Mouse (Mus musculus) liver, postnatal 0 days (tissue): ENCODE results near the gene Dnttip2. TPM values are rescaled to one million over a fixed set of nuclear protein-coding genes. Genes with fewer than 3 reads are reported as not detected.

Experiments
- ATAC-seq: fragments of 200-750 bp; cut with Nextera tagmentation; 2 replicates; pipeline ENCODE4 v1.8.0; 2017; ENCODE audit warnings: mild to moderate bottlenecking, moderate library complexity
- DNase-seq: peaks from one replicate; pipeline ENCODE4 v3.0.0-alpha.2; 2016
- H3K27ac ChIP-seq: fragments of 300-500 bp; sonication (generic); 2 replicates; pipeline ENCODE4 v1.5.1; 2014; ENCODE audit warnings: antibody characterized with exemption, moderate library complexity, mild to moderate bottlenecking, low read depth
- H3K27me3 ChIP-seq: fragments of 300-500 bp; sonication (generic); 2 replicates; pipeline ENCODE4 v1.6.1; 2014; ENCODE audit warnings: low read length, control low read depth, mixed read lengths; ENCODE audit not compliant: insufficient read depth
- H3K36me3 ChIP-seq: fragments of 300-500 bp; sonication (generic); replicated peaks from 2 replicates; pipeline ENCODE4 v1.6.1; 2014; ENCODE audit warnings: mild to moderate bottlenecking, control low read depth, low read length, moderate library complexity, mixed read lengths; ENCODE audit not compliant: insufficient read depth
- H3K4me1 ChIP-seq: fragments of 300-500 bp; sonication (generic); 2 replicates; pipeline ENCODE4 v1.6.1; 2014; ENCODE audit warnings: antibody characterized with exemption, mild to moderate bottlenecking, control low read depth; ENCODE audit not compliant: insufficient read depth
- H3K4me2 ChIP-seq: fragments of 300-500 bp; sonication (generic); 2 replicates; pipeline ENCODE4 v1.6.1; 2014; ENCODE audit warnings: low read depth, mild to moderate bottlenecking, low read length, moderate library complexity, mixed read lengths
- H3K4me3 ChIP-seq: fragments of 300-500 bp; sonication (generic); 2 replicates; pipeline ENCODE4 v1.5.1; 2014; ENCODE audit warnings: low read depth, low read length
- H3K9ac ChIP-seq: fragments of 300-500 bp; sonication (generic); replicated peaks from 2 replicates; pipeline ENCODE4 v1.6.1; 2014; ENCODE audit warnings: mild to moderate bottlenecking, moderate library complexity
- H3K9me3 ChIP-seq: fragments of 300-500 bp; sonication (generic); 2 replicates; pipeline ENCODE4 v1.6.1; 2016; ENCODE audit warnings: mild to moderate bottlenecking, control low read depth, low read length, mixed read lengths
- CTCF ChIP-seq: sonication (generic); IDR thresholded peaks from 2 replicates; pipeline ENCODE4 v1.5.1; 2016; ENCODE audit warnings: antibody characterized with exemption, low read depth
- EP300 ChIP-seq: IDR thresholded peaks from 2 replicates; pipeline ENCODE4 v1.6.1; 2016; ENCODE audit warnings: antibody characterized with exemption, low read depth, mild to moderate bottlenecking
- WGBS: fragments of 180-500 bp; shearing (Covaris S2); extraction: QIAGEN DNeasy Blood & Tissue Kit; methylation state at CpG from one replicate; pipeline ENCODE4 v1.1.7; 2014; ENCODE audit not compliant: insufficient replicate concordance; 5-methylcytosine and 5-hydroxymethylcytosine counted together
- polyA plus RNA-seq: library from polyadenylated mRNA; unstranded; fragments of >200 nt; fragmentation: Nextera tagmentation; extraction: Ambion mirVana; gene quantifications from 2 replicates; pipeline ENCODE4 v1.2.1, GENCODE M21; 2015

Gene Dnttip2
- polyA plus RNA-seq, 1 experiment from 2014 or later: 25.3 TPM

GRCm38 (mm10) chr3:122293223-122293953 lies 19.2 kb downstream of the Dnttip2 start:
- Histone ChIP-seq H3K9ac (peak overlapping the region; percentile 80), H3K4me3 (peak overlapping the region; percentile 92), H3K9me3 (no peaks in the 10 kb centered on the region), H3K4me2 (peak overlapping the region; percentile 100), H3K4me1 (peaks cover 18% of the 10 kb centered on the region), H3K36me3 (no peaks in the 10 kb centered on the region), H3K27me3 (no peaks in the 10 kb centered on the region), H3K27ac (peak overlapping the region; percentile 88)
- WGBS: under 1% methylated on average over 77 of the region's 105 CpGs
- TF ChIP-seq EP300: no peak
- DNase-seq: no peak
- peak; percentile 90 for ATAC-seq

DNA sequence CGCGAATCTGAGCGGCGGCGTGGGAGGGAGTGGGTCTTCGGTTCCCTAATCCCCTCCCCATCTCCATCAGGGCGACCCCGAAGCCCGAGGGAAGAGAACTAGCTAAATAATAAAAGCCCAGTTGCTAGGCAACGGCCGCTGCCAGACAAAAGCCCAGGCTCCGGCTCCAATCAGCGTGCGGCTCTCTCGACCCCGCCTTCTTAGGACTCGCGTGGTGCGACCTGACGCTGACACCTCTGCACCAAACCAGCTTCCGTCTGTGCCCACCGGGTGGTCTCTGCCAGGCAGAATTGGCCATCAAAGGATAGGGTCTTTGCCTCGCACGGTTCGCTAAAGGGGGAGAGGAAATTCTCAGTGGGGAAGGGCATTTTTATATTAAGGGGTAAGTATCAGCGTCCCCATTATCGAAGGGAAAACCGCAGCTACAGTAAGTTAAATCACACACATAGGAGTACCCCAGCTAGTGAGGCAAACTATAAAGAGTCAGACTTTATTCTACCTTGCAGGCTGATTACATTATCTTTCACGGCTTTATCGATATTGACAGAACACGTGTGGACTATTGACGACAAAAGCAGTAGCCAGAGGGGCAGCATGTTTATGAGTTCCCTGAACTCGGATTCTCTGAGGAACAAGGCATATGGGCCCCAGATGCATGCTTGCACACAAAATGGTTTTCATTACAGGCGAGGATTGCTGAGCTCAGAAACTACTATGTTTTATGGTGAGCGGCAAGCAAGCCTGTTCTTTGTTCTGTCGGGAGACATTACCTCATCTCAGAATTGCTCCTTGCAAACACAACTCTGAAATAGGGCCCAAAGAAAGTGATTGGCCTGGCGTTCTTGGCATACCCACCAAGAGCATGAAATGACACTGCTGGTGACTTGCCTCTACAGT lies 20.0 kb downstream of the Dnttip2 start, which contains the start of gene Bcar3:
Bcar3 (plus strand) TSS at position 183 of the 897 bp plus-strand sequence.
- peak within 1 kb of the TSS; percentile 80 for H3K9ac ChIP-seq
- peak; percentile 87 for DNase-seq
- H3K9me3 ChIP-seq: no peaks in the 10 kb centered on the region
- no peaks in the 10 kb centered on the region for H3K36me3 ChIP-seq
- 12% methylated on average over 35 of the region's 37 CpGs for WGBS
- peaks cover 18% of the 10 kb centered on the region for H3K4me1 ChIP-seq
- H3K27ac ChIP-seq: peak within 1 kb of the TSS; percentile 88
- no peaks in the 10 kb centered on the region for H3K27me3 ChIP-seq
- H3K4me2 ChIP-seq: peak within 1 kb of the TSS; percentile 100
- ATAC-seq: peak; percentile 38; the same call in 1 of the 2 replicates
- TF ChIP-seq CTCF (no peak), EP300 (no peak)
- peak within 1 kb of the TSS; percentile 92 for H3K4me3 ChIP-seq

- 6% methylated on average over 5 of the region's 5 CpGs for WGBS
- H3K4me3 ChIP-seq: no peak overlapping the region
- DNase-seq (peak; percentile 73), ATAC-seq (0 out of 2 replicates have a peak, but pooled peaks have one; percentile 7)
- H3K27ac ChIP-seq: no peak overlapping the region
- H3K9ac ChIP-seq: no peak overlapping the region
- peaks cover 18% of the 10 kb centered on the region for H3K4me1 ChIP-seq
- TF ChIP-seq EP300: no peak
- TF ChIP-seq CTCF: peak; percentile 90
- H3K4me2 ChIP-seq: no peak overlapping the region
- H3K9me3 ChIP-seq: no peaks in the 10 kb centered on the region
- no peaks in the 10 kb centered on the region for H3K27me3 ChIP-seq
- H3K36me3 ChIP-seq: no peaks in the 10 kb centered on the region
Observed at GRCm38 (mm10) chr3:122295511-122295910, 21.3 kb downstream of the Dnttip2 start.

GRCm38 (mm10) chr3:122296979-122297378 lies 22.8 kb downstream of the Dnttip2 start:
- Histone ChIP-seq H3K9ac (no peak overlapping the region), H3K27me3 (no peaks in the 10 kb centered on the region), H3K9me3 (no peaks in the 10 kb centered on the region), H3K36me3 (no peaks in the 10 kb centered on the region), H3K27ac (no peak overlapping the region), H3K4me3 (no peak overlapping the region), H3K4me1 (peaks cover 12% of the 10 kb centered on the region), H3K4me2 (no peak overlapping the region)
- DNase-seq: no peak
- no peak for ATAC-seq
- 79% methylated on average over 5 of the region's 5 CpGs for WGBS
- TF ChIP-seq EP300 (no peak), CTCF (no peak)

- H3K4me1 ChIP-seq: no peaks in the 10 kb centered on the region
- no peak overlapping the region for H3K27ac ChIP-seq
- DNase-seq: no peak
- H3K36me3 ChIP-seq: no peaks in the 10 kb centered on the region
- H3K4me2 ChIP-seq: no peak overlapping the region
- no peak overlapping the region for H3K4me3 ChIP-seq
- no peaks in the 10 kb centered on the region for H3K27me3 ChIP-seq
- ATAC-seq: peak; percentile 60
- H3K9me3 ChIP-seq: no peaks in the 10 kb centered on the region
- no peak overlapping the region for H3K9ac ChIP-seq
- WGBS: 45% methylated on average over 9 of the region's 9 CpGs
- TF ChIP-seq EP300 (no peak), CTCF (no peak)
Observed at GRCm38 (mm10) chr3:122300983-122301919, 27.1 kb downstream of the Dnttip2 start.
